31 mouse cellular contexts compared by ENCODE assay signal in genomic region chr1:40106306-40106705, GRCm38 (mm10). TPM values are rescaled to one million over a fixed set of nuclear protein-coding genes. Genes with fewer than 3 reads are reported as not detected.
A peak's percentile ranks its signal among the peaks of the same experiment; 100 is the strongest.
DNase-seq lines count a peak whose midpoint lies in the region; ATAC-seq and TF ChIP-seq lines count a peak whose summit lies in the region.
"Had no signal": no experiment of that assay in that cellular context is flagged by ENCODE, and none has a peak within 500 bp of the region (broad histone marks: within the 10 kb centered on the region; RNA-seq: fewer than 3 reads in every experiment).

No protein-coding gene starts in this region.

- no peak for ATAC-seq in heart, embryonic 16.5 days (replicated peaks; ENCODE audit: extremely low read depth, insufficient read depth, low FRiP score)
- no peak for ATAC-seq in stomach, embryonic 14.5 days (ENCODE audit: insufficient number of reproducible peaks, insufficient read depth, low FRiP score, low read depth)
- ATAC-seq in stomach, postnatal 0 days (ENCODE audit: low FRiP score, low TSS enrichment) = no peak
- ATAC-seq in intestine, embryonic 16.5 days = no peak
- ATAC-seq: forebrain, postnatal 0 days had no signal

- no peak for DNase-seq in heart, postnatal 4 days
- DNase-seq in stomach, postnatal 0 days (ENCODE audit: low spot score) = no peak
- DNase-seq in kidney, adult 18-20 months = no peak
- DNase-seq in gastrocnemius, adult 8-10 months (ENCODE audit: low spot score in 2 of 2) = no peak
- DNase-seq in left cerebral cortex, postnatal 10 days (ENCODE audit: extremely low spot score in 1 of 2, low spot score in 2 of 2) = no peak
- DNase-seq: adrenal gland, adult 8-10 months; cerebellum, adult 8-10 months; cerebellum, postnatal 25 days; embryo, embryonic 11 days; forebrain, postnatal 0 days; gastrocnemius, postnatal 10 days; kidney, postnatal 14 days; liver; lung, adult 2 months; lung, postnatal 4 days; right cerebral cortex, postnatal 4 days; thymus, postnatal 14 days had no signal

- intact Hi-C loops in left cerebral cortex, postnatal 10 days (cut with DNase I) = no loop called here

- no peak overlapping the region for H3K4me3 ChIP-seq in heart, embryonic 16.5 days (ENCODE audit: low read length)
- H3K4me3 ChIP-seq in stomach, embryonic 14.5 days (ENCODE audit: low read depth, low read length) = no peak overlapping the region
- no peak overlapping the region for H3K4me3 ChIP-seq in stomach, postnatal 0 days (ENCODE audit: low read depth, low read length)
- H3K4me3 ChIP-seq in intestine, embryonic 16.5 days (ENCODE audit: low read length) = no peak overlapping the region
- H3K4me3 ChIP-seq: forebrain, embryonic 12.5 days; heart, embryonic 10.5 days; heart, embryonic 15.5 days; megakaryocyte, embryonic 14.5 days; midbrain, embryonic 12.5 days; neural tube, embryonic 13.5 days had no signal

- TF ChIP-seq EP300 in stomach, postnatal 0 days (optimal IDR thresholded peaks at IDR 0.05) = no peak

- H3K27ac ChIP-seq in heart, embryonic 16.5 days (ENCODE audit: low read length) = peak overlapping the region; percentile 60
- peak overlapping the region; percentile 2; the same call in 1 of the 2 replicates for H3K27ac ChIP-seq in stomach, embryonic 14.5 days (ENCODE audit: low read length)
- no peak overlapping the region for H3K27ac ChIP-seq in stomach, postnatal 0 days (replicated peaks)
- peak overlapping the region; percentile 1 for H3K27ac ChIP-seq in intestine, embryonic 16.5 days (ENCODE audit: low read length)
- H3K27ac ChIP-seq: forebrain, embryonic 12.5 days; heart, embryonic 10.5 days; heart, embryonic 15.5 days; hindbrain, embryonic 14.5 days; liver, embryonic 14.5 days; midbrain, embryonic 12.5 days; neural tube, embryonic 13.5 days had no signal

- H3K4me1 ChIP-seq in heart, embryonic 16.5 days (ENCODE audit: control insufficient read depth, insufficient read depth, low read length) = no peaks in the 10 kb centered on the region
- peaks cover 3% of the 10 kb centered on the region; the same call in 1 of the 2 replicates for H3K4me1 ChIP-seq in stomach, embryonic 14.5 days (ENCODE audit: control insufficient read depth, insufficient read depth, low read length)
- no peaks in the 10 kb centered on the region for H3K4me1 ChIP-seq in stomach, postnatal 0 days (replicated peaks; ENCODE audit: control insufficient read depth, insufficient read depth)
- H3K4me1 ChIP-seq in intestine, embryonic 16.5 days (ENCODE audit: control insufficient read depth, insufficient read depth, low read length) = no peaks in the 10 kb centered on the region
- H3K4me1 ChIP-seq: forebrain, embryonic 12.5 days; heart, embryonic 15.5 days; megakaryocyte, embryonic 14.5 days; midbrain, embryonic 12.5 days; neural tube, embryonic 13.5 days had no signal

- H3K36me3 ChIP-seq in heart, embryonic 16.5 days (ENCODE audit: control insufficient read depth, insufficient read depth) = no peaks in the 10 kb centered on the region
- no peaks in the 10 kb centered on the region for H3K36me3 ChIP-seq in stomach, embryonic 14.5 days (ENCODE audit: control insufficient read depth, insufficient read depth, low read length)
- H3K36me3 ChIP-seq in stomach, postnatal 0 days (ENCODE audit: control insufficient read depth, insufficient read depth, low read length) = no peaks in the 10 kb centered on the region
- H3K36me3 ChIP-seq in intestine, embryonic 16.5 days (ENCODE audit: control insufficient read depth, insufficient read depth, low read length) = no peaks in the 10 kb centered on the region
- H3K36me3 ChIP-seq: forebrain, embryonic 12.5 days; heart, embryonic 10.5 days; heart, embryonic 15.5 days; midbrain, embryonic 12.5 days; neural tube, embryonic 13.5 days had no signal

- WGBS in heart, embryonic 16.5 days = 59% methylated on average over 4 of the region's 4 CpGs
- WGBS in stomach, embryonic 14.5 days = 64% methylated on average over 4 of the region's 4 CpGs
- WGBS in stomach, postnatal 0 days = 53% methylated on average over 4 of the region's 4 CpGs
- 57% methylated on average over 4 of the region's 4 CpGs for WGBS in intestine, embryonic 16.5 days

- H3K27me3 ChIP-seq in heart, embryonic 16.5 days (ENCODE audit: control insufficient read depth, insufficient read depth, low read length) = no peaks in the 10 kb centered on the region
- H3K27me3 ChIP-seq in stomach, embryonic 14.5 days (ENCODE audit: control insufficient read depth, insufficient read depth, low read length) = no peaks in the 10 kb centered on the region
- H3K27me3 ChIP-seq in stomach, postnatal 0 days (ENCODE audit: control insufficient read depth, insufficient read depth, low read length) = no peaks in the 10 kb centered on the region
- no peaks in the 10 kb centered on the region for H3K27me3 ChIP-seq in intestine, embryonic 16.5 days (replicated peaks; ENCODE audit: control insufficient read depth, insufficient read depth, low read length)
- H3K27me3 ChIP-seq: forebrain, embryonic 12.5 days; heart, embryonic 15.5 days; midbrain, embryonic 12.5 days; neural tube, embryonic 13.5 days had no signal

- H3K9ac ChIP-seq in heart, embryonic 16.5 days (ENCODE audit: low read length) = no peak overlapping the region
- no peak overlapping the region for H3K9ac ChIP-seq in stomach, embryonic 14.5 days (replicated peaks; ENCODE audit: low read depth, low read length)
- H3K9ac ChIP-seq in stomach, postnatal 0 days (ENCODE audit: low read length) = no peak overlapping the region
- no peak overlapping the region for H3K9ac ChIP-seq in intestine, embryonic 16.5 days (ENCODE audit: low read depth, low read length)
- H3K9ac ChIP-seq: forebrain, embryonic 12.5 days; forebrain, postnatal 0 days; heart, embryonic 15.5 days; hindbrain, embryonic 14.5 days; liver, embryonic 14.5 days; midbrain, embryonic 12.5 days; neural tube, embryonic 13.5 days had no signal

- no peak overlapping the region for H3K4me2 ChIP-seq in heart, embryonic 16.5 days (ENCODE audit: low read depth, low read length)
- H3K4me2 ChIP-seq in stomach, embryonic 14.5 days (replicated peaks; ENCODE audit: low read depth, low read length) = no peak overlapping the region
- H3K4me2 ChIP-seq in stomach, postnatal 0 days (replicated peaks; ENCODE audit: low read depth) = no peak overlapping the region
- H3K4me2 ChIP-seq in intestine, embryonic 16.5 days (ENCODE audit: low read depth, low read length) = no peak overlapping the region
- H3K4me2 ChIP-seq: forebrain, embryonic 12.5 days; heart, embryonic 15.5 days; hindbrain, embryonic 14.5 days; midbrain, embryonic 12.5 days; neural tube, embryonic 13.5 days had no signal

- TF ChIP-seq CTCF in stomach, postnatal 0 days (IDR thresholded peaks at IDR 0.05; ENCODE audit: low read depth) = no peak

- H3K9me3 ChIP-seq in heart, embryonic 16.5 days (replicated peaks; ENCODE audit: control insufficient read depth, low read length) = no peaks in the 10 kb centered on the region
- H3K9me3 ChIP-seq in stomach, embryonic 14.5 days (ENCODE audit: control insufficient read depth, low read depth, low read length) = no peaks in the 10 kb centered on the region
- no peaks in the 10 kb centered on the region for H3K9me3 ChIP-seq in stomach, postnatal 0 days (ENCODE audit: control insufficient read depth, low read length)
- H3K9me3 ChIP-seq in intestine, embryonic 16.5 days (ENCODE audit: control insufficient read depth, low read length) = no peaks in the 10 kb centered on the region
- H3K9me3 ChIP-seq: forebrain, embryonic 12.5 days; heart, embryonic 10.5 days; heart, embryonic 15.5 days; midbrain, embryonic 12.5 days; neural tube, embryonic 13.5 days had no signal

RNA-seq across cellular contexts. Expression of gene Il1r2, which starts 32.4 kb away (rescaled TPM):
- 1.1 and 2.2 TPM in 2 replicates for polyA plus RNA-seq in heart, embryonic 16.5 days (2015; fragmentation: Nextera tagmentation; extraction: Ambion mirVana)
- total RNA-seq in heart, postnatal 4 days (2021) = not detected
- 0.41 and 0.70 TPM in 2 replicates for polyA plus RNA-seq in stomach, embryonic 14.5 days (2014; fragmentation: Nextera tagmentation; extraction: Ambion mirVana)
- 18.7 and 25.9 TPM in 2 replicates for polyA plus RNA-seq in stomach, postnatal 0 days (2015; fragmentation: Nextera tagmentation; extraction: Ambion mirVana)
- 1.5 and 2.0 TPM in 2 replicates for polyA plus RNA-seq in intestine, embryonic 16.5 days (2015; fragmentation: Nextera tagmentation; extraction: Ambion mirVana)
- total RNA-seq in gastrocnemius, adult 8-10 months (2022) = under 1 TPM in 2 of 4 experiments, not detected in 2; 0.47 to 0.91 TPM
- under 1 TPM in 1 of 2 experiments, not detected in 1; 0.43 TPM for total RNA-seq in left cerebral cortex, postnatal 10 days (2021)
- total RNA-seq: forebrain, postnatal 0 days; left cerebral cortex, postnatal 25 days; midbrain, postnatal 0 days had no signal
- polyA plus RNA-seq: kidney, embryonic 14.5 days; midbrain, embryonic 12.5 days had no signal
